Mouse (Mus musculus): Measurements from ENCODE around the gene Necab3. TPM values are rescaled to one million over a fixed set of nuclear protein-coding genes. Genes with fewer than 3 reads are reported as not detected.
A peak's percentile ranks its signal among the peaks of the same experiment; 100 is the strongest.

Gene Necab3
- total and polyA plus RNA-seq, 2 experiments from 2014 or later = 2.0 to 3.9 TPM

- no peak for TF ChIP-seq CTCF (IDR thresholded peaks at IDR 0.05; ENCODE audit: low read depth)
- TF ChIP-seq EP300 (IDR thresholded peaks at IDR 0.05; ENCODE audit: low read depth) = no peak
- ATAC-seq (ENCODE audit: insufficient read depth, low read depth) (no peak), DNase-seq (ENCODE audit: low spot score) (no peak)
- H3K27ac ChIP-seq (ENCODE audit: low read depth) = peak overlapping the region; percentile 82
- H3K9me3 ChIP-seq (replicated peaks; ENCODE audit: control insufficient read depth, low read length) = no peaks in the 10 kb centered on the region
- WGBS = 27% methylated on average over 10 of the region's 10 CpGs
- peaks cover 21% of the 10 kb centered on the region; the same call in 1 of the 2 replicates for H3K4me1 ChIP-seq (ENCODE audit: control insufficient read depth, insufficient read depth)
- peak overlapping the region; percentile 98 for H3K4me2 ChIP-seq (ENCODE audit: low read depth, low read length)
- H3K9ac ChIP-seq (replicated peaks; ENCODE audit: low read depth, low read length) = peak overlapping the region; percentile 66; the same call in 1 of the 2 replicates
- no peaks in the 10 kb centered on the region for H3K27me3 ChIP-seq (ENCODE audit: control insufficient read depth, insufficient read depth, low read length)
- peak overlapping the region; percentile 82 for H3K4me3 ChIP-seq (ENCODE audit: low read depth, low read length)
- H3K36me3 ChIP-seq (replicated peaks; ENCODE audit: control insufficient read depth, insufficient read depth, low read length) = 0 out of 2 replicates have a peak, but pooled peaks cover 3% of the 10 kb centered on the region
Observed at GRCm38 (mm10) chr2:154568329-154569070, 9.8 kb upstream of the Necab3 start.

- 52% methylated on average over 2 of the region's 2 CpGs for WGBS
- Histone ChIP-seq H3K36me3 (replicated peaks; ENCODE audit: control insufficient read depth, insufficient read depth, low read length) (0 out of 2 replicates have a peak, but pooled peaks cover 8% of the 10 kb centered on the region), H3K4me2 (ENCODE audit: low read depth, low read length) (peak overlapping the region; percentile 98), H3K27me3 (ENCODE audit: control insufficient read depth, insufficient read depth, low read length) (no peaks in the 10 kb centered on the region), H3K4me1 (ENCODE audit: control insufficient read depth, insufficient read depth) (peaks cover 21% of the 10 kb centered on the region; the same call in 1 of the 2 replicates), H3K9me3 (replicated peaks; ENCODE audit: control insufficient read depth, low read length) (no peaks in the 10 kb centered on the region), H3K27ac (ENCODE audit: low read depth) (peak overlapping the region; percentile 82), H3K9ac (replicated peaks; ENCODE audit: low read depth, low read length) (0 out of 2 replicates have a peak overlapping the region, but pooled peaks have one; percentile 9), H3K4me3 (ENCODE audit: low read depth, low read length) (0 out of 2 replicates have a peak overlapping the region, but pooled peaks have one; percentile 82)
- TF ChIP-seq CTCF (IDR thresholded peaks at IDR 0.05; ENCODE audit: low read depth) (no peak), EP300 (IDR thresholded peaks at IDR 0.05; ENCODE audit: low read depth) (no peak)
- DNase-seq (ENCODE audit: low spot score) (no peak), ATAC-seq (ENCODE audit: insufficient read depth, low read depth) (no peak)
Observed at GRCm38 (mm10) chr2:154567766-154568165, 9.1 kb upstream of the Necab3 start.

GRCm38 (mm10) chr2:154566641-154567040 lies 8.0 kb upstream of the Necab3 start:
- 72% methylated on average over 8 of the region's 8 CpGs for WGBS
- ATAC-seq (ENCODE audit: insufficient read depth, low read depth) (no peak), DNase-seq (ENCODE audit: low spot score) (no peak)
- H3K4me3 ChIP-seq (ENCODE audit: low read depth, low read length) = no peak overlapping the region
- H3K27me3 ChIP-seq (ENCODE audit: control insufficient read depth, insufficient read depth, low read length) = no peaks in the 10 kb centered on the region
- H3K4me2 ChIP-seq (ENCODE audit: low read depth, low read length) = no peak overlapping the region
- H3K27ac ChIP-seq (ENCODE audit: low read depth) = no peak overlapping the region
- H3K36me3 ChIP-seq (replicated peaks; ENCODE audit: control insufficient read depth, insufficient read depth, low read length) = 0 out of 2 replicates have a peak, but pooled peaks cover 10% of the 10 kb centered on the region
- H3K9ac ChIP-seq (replicated peaks; ENCODE audit: low read depth, low read length) = no peak overlapping the region
- H3K4me1 ChIP-seq (ENCODE audit: control insufficient read depth, insufficient read depth) = peaks cover 21% of the 10 kb centered on the region; the same call in 1 of the 2 replicates
- H3K9me3 ChIP-seq (replicated peaks; ENCODE audit: control insufficient read depth, low read length) = no peaks in the 10 kb centered on the region
- TF ChIP-seq CTCF (IDR thresholded peaks at IDR 0.05; ENCODE audit: low read depth) (no peak), EP300 (IDR thresholded peaks at IDR 0.05; ENCODE audit: low read depth) (no peak)

GRCm38 (mm10) chr2:154565562-154565961 lies 6.9 kb upstream of the Necab3 start:
- Histone ChIP-seq H3K27ac (ENCODE audit: low read depth) (no peak overlapping the region), H3K9me3 (replicated peaks; ENCODE audit: control insufficient read depth, low read length) (no peaks in the 10 kb centered on the region), H3K4me2 (ENCODE audit: low read depth, low read length) (no peak overlapping the region), H3K36me3 (replicated peaks; ENCODE audit: control insufficient read depth, insufficient read depth, low read length) (0 out of 2 replicates have a peak, but pooled peaks cover 10% of the 10 kb centered on the region), H3K4me3 (ENCODE audit: low read depth, low read length) (no peak overlapping the region), H3K27me3 (ENCODE audit: control insufficient read depth, insufficient read depth, low read length) (no peaks in the 10 kb centered on the region), H3K4me1 (ENCODE audit: control insufficient read depth, insufficient read depth) (peaks cover 21% of the 10 kb centered on the region; the same call in 1 of the 2 replicates), H3K9ac (replicated peaks; ENCODE audit: low read depth, low read length) (no peak overlapping the region)
- ATAC-seq (ENCODE audit: insufficient read depth, low read depth) = no peak
- TF ChIP-seq CTCF (IDR thresholded peaks at IDR 0.05; ENCODE audit: low read depth) = no peak
- no peak for DNase-seq (ENCODE audit: low spot score)
- 82% methylated on average over 3 of the region's 3 CpGs for WGBS

GRCm38 (mm10) chr2:154563612-154564170 lies 5.0 kb upstream of the Necab3 start:
- 0 out of 2 replicates have a peak, but pooled peaks cover 10% of the 10 kb centered on the region for H3K36me3 ChIP-seq (replicated peaks; ENCODE audit: control insufficient read depth, insufficient read depth, low read length)

More at GRCm38 (mm10) chr2:154563612-154564170, 5.0 kb upstream of the Necab3 start:
- no peak overlapping the region for H3K4me3 ChIP-seq (ENCODE audit: low read depth, low read length)
- no peak for ATAC-seq (ENCODE audit: insufficient read depth, low read depth)
- 89% methylated on average over 22 of the region's 22 CpGs for WGBS
- H3K27me3 ChIP-seq (ENCODE audit: control insufficient read depth, insufficient read depth, low read length) = no peaks in the 10 kb centered on the region
- H3K9ac ChIP-seq (replicated peaks; ENCODE audit: low read depth, low read length) = no peak overlapping the region
- peaks cover 20% of the 10 kb centered on the region; the same call in 1 of the 2 replicates for H3K4me1 ChIP-seq (ENCODE audit: control insufficient read depth, insufficient read depth)
- H3K4me2 ChIP-seq (ENCODE audit: low read depth, low read length) = no peak overlapping the region
- DNase-seq (ENCODE audit: low spot score) = no peak
- H3K9me3 ChIP-seq (replicated peaks; ENCODE audit: control insufficient read depth, low read length) = no peaks in the 10 kb centered on the region
- TF ChIP-seq CTCF (IDR thresholded peaks at IDR 0.05; ENCODE audit: low read depth) (no peak), EP300 (IDR thresholded peaks at IDR 0.05; ENCODE audit: low read depth) (no peak)
- no peak overlapping the region for H3K27ac ChIP-seq (ENCODE audit: low read depth)
